Comparison of ENCODE assay signal across 28 mouse cellular contexts in genomic region chr5:73566119-73566518, GRCm38 (mm10).
DNase-seq lines count a peak whose midpoint lies in the region; ATAC-seq lines count a peak whose summit lies in the region.
"Had no signal": no experiment of that assay in that cellular context is flagged by ENCODE, and none has a peak within 500 bp of the region (broad histone marks: within the 10 kb centered on the region; RNA-seq: fewer than 3 reads in every experiment).

No protein-coding gene starts in this region.

- H3K4me3 ChIP-seq in lung, embryonic 16.5 days (ENCODE audit: low read length), result no peak overlapping the region
- no peak overlapping the region for H3K4me3 ChIP-seq in intestine, embryonic 15.5 days (replicated peaks)
- H3K4me3 ChIP-seq in stomach, embryonic 16.5 days (replicated peaks; ENCODE audit: low read length), result no peak overlapping the region
- H3K4me3 ChIP-seq: gastrocnemius, adult 2 months; heart, embryonic 13.5 days; hindbrain, embryonic 10.5 days; hindbrain, embryonic 15.5 days; limb, embryonic 12.5 days; liver, embryonic 15.5 days; midbrain, embryonic 10.5 days; midbrain, embryonic 15.5 days; neural tube, embryonic 12.5 days had no signal

- H3K36me3 ChIP-seq in lung, embryonic 16.5 days (ENCODE audit: control insufficient read depth, insufficient read depth, low read length), result no peaks in the 10 kb centered on the region
- H3K36me3 ChIP-seq in intestine, embryonic 15.5 days, result no peaks in the 10 kb centered on the region
- H3K36me3 ChIP-seq in stomach, embryonic 16.5 days (ENCODE audit: control insufficient read depth, insufficient read depth, low read length), result no peaks in the 10 kb centered on the region
- H3K36me3 ChIP-seq: hindbrain, embryonic 15.5 days; liver, embryonic 15.5 days; midbrain, embryonic 15.5 days had no signal

- H3K9ac ChIP-seq in lung, embryonic 16.5 days (ENCODE audit: low read length), result no peak overlapping the region
- no peak overlapping the region for H3K9ac ChIP-seq in intestine, embryonic 15.5 days
- no peak overlapping the region for H3K9ac ChIP-seq in stomach, embryonic 16.5 days (ENCODE audit: low read length)
- H3K9ac ChIP-seq: heart, embryonic 13.5 days; hindbrain, embryonic 15.5 days; limb, embryonic 12.5 days; liver, embryonic 15.5 days; midbrain, embryonic 15.5 days; neural tube, embryonic 12.5 days had no signal

- WGBS in lung, embryonic 16.5 days, result 55% methylated on average over 5 of the region's 5 CpGs
- WGBS in intestine, embryonic 15.5 days, result 71% methylated on average over 5 of the region's 5 CpGs
- WGBS in stomach, embryonic 16.5 days, result 56% methylated on average over 5 of the region's 5 CpGs

- H3K27me3 ChIP-seq in lung, embryonic 16.5 days (ENCODE audit: control insufficient read depth, insufficient read depth, low read depth, low read length), result no peaks in the 10 kb centered on the region
- H3K27me3 ChIP-seq in intestine, embryonic 15.5 days (replicated peaks), result no peaks in the 10 kb centered on the region
- no peaks in the 10 kb centered on the region for H3K27me3 ChIP-seq in stomach, embryonic 16.5 days (ENCODE audit: control insufficient read depth, insufficient read depth, low read length)
- H3K27me3 ChIP-seq: heart, embryonic 13.5 days; hindbrain, embryonic 15.5 days; limb, embryonic 12.5 days; liver, embryonic 15.5 days; midbrain, embryonic 15.5 days; neural tube, embryonic 12.5 days had no signal

- peak; percentile 66 for ATAC-seq in lung, embryonic 16.5 days (ENCODE audit: low read depth)
- peak; percentile 59 for ATAC-seq in intestine, embryonic 15.5 days
- peak; percentile 87 for ATAC-seq in stomach, embryonic 16.5 days (ENCODE audit: insufficient read depth, low FRiP score)
- ATAC-seq in cerebellum, adult (ENCODE audit: insufficient number of reproducible peaks, low FRiP score, low TSS enrichment), result no peak
- ATAC-seq: CD4-positive, CD25-positive, alpha-beta regulatory T cell, adult 4 months; forebrain, embryonic 14.5 days; midbrain, embryonic 15.5 days had no signal

- H3K27ac ChIP-seq in lung, embryonic 16.5 days (ENCODE audit: low read length), result peak overlapping the region; percentile 46; the same call in 1 of the 2 replicates
- H3K27ac ChIP-seq in intestine, embryonic 15.5 days, result no peak overlapping the region
- H3K27ac ChIP-seq in stomach, embryonic 16.5 days (ENCODE audit: low read length), result peak overlapping the region; percentile 48
- H3K27ac ChIP-seq: gastrocnemius, adult 2 months; heart, embryonic 13.5 days; hindbrain, embryonic 10.5 days; hindbrain, embryonic 15.5 days; limb, embryonic 12.5 days; liver, embryonic 15.5 days; midbrain, embryonic 10.5 days; midbrain, embryonic 15.5 days; neural tube, embryonic 12.5 days had no signal

- no peak overlapping the region for H3K4me2 ChIP-seq in lung, embryonic 16.5 days (ENCODE audit: low read depth, low read length)
- no peak overlapping the region for H3K4me2 ChIP-seq in intestine, embryonic 15.5 days (replicated peaks)
- no peak overlapping the region for H3K4me2 ChIP-seq in stomach, embryonic 16.5 days (ENCODE audit: low read depth, low read length)
- H3K4me2 ChIP-seq: heart, embryonic 13.5 days; hindbrain, embryonic 15.5 days; limb, embryonic 12.5 days; liver, embryonic 15.5 days; midbrain, embryonic 15.5 days; neural tube, embryonic 12.5 days had no signal

- H3K9me3 ChIP-seq in lung, embryonic 16.5 days (ENCODE audit: control insufficient read depth, low read length), result no peaks in the 10 kb centered on the region
- H3K9me3 ChIP-seq in intestine, embryonic 15.5 days, result no peaks in the 10 kb centered on the region
- no peaks in the 10 kb centered on the region for H3K9me3 ChIP-seq in stomach, embryonic 16.5 days (replicated peaks; ENCODE audit: control insufficient read depth, low read length)
- H3K9me3 ChIP-seq: heart, embryonic 13.5 days; hindbrain, embryonic 10.5 days; hindbrain, embryonic 15.5 days; limb, embryonic 12.5 days; liver, embryonic 15.5 days; midbrain, embryonic 10.5 days; midbrain, embryonic 15.5 days; neural tube, embryonic 12.5 days had no signal

- H3K4me1 ChIP-seq in lung, embryonic 16.5 days (replicated peaks; ENCODE audit: control insufficient read depth, insufficient read depth, low read length), result no peaks in the 10 kb centered on the region
- H3K4me1 ChIP-seq in intestine, embryonic 15.5 days (replicated peaks), result no peaks in the 10 kb centered on the region
- H3K4me1 ChIP-seq in stomach, embryonic 16.5 days (ENCODE audit: control insufficient read depth, insufficient read depth, low read length), result no peaks in the 10 kb centered on the region
- H3K4me1 ChIP-seq: heart, embryonic 13.5 days; hindbrain, embryonic 10.5 days; hindbrain, embryonic 15.5 days; limb, embryonic 12.5 days; liver, embryonic 15.5 days; midbrain, embryonic 10.5 days; midbrain, embryonic 15.5 days; neural tube, embryonic 12.5 days had no signal

- DNase-seq in lung, postnatal 4 days, result no peak
- DNase-seq in lung, postnatal 36 days, result peak; percentile 56
- no peak for DNase-seq in gastrocnemius, adult 18-20 months (ENCODE audit: low spot score)
- DNase-seq in frontal cortex, postnatal 14 days (ENCODE audit: low spot score in 2 of 2), result no peak
- DNase-seq: adrenal gland, postnatal 25 days; cerebellum, adult 2 months; cerebellum, postnatal 25 days; gastrocnemius, postnatal 36 days; heart, postnatal 10 days; kidney, postnatal 14 days; right cerebral cortex, postnatal 4 days; thymus, adult 2 months; thymus, postnatal 4 days had no signal
